Mouse (Mus musculus) lung, adult 18-20 months (tissue): Measurements from ENCODE around the gene Dync2h1.
"Not testable (repeated sequence)": the region's sequence is repeated elsewhere in the genome, so short reads cannot be mapped to it uniquely, and the experiment has no call there.

Experiments
- DNase-seq, 2 experiments: peaks; one replicate each; pipeline ENCODE4 v3.0.0; 2022; ENCODE audit warnings: mixed read lengths in 2 of 2

Dync2h1 gene

GRCm38 (mm10) chr9:7184172-7184896 is at the start of gene Dync2h1, which contains the start of gene Dcun1d5:
Dync2h1 (minus strand) TSS chr9:7184446.
Dcun1d5 (plus strand) TSS chr9:7184520.
- DNase-seq = peak; percentile 95 to 96

GRCm38 (mm10) chr9:7221460-7221859 is 37.2 kb upstream of the Dync2h1 start:
- DNase-seq = no peak

DNA sequence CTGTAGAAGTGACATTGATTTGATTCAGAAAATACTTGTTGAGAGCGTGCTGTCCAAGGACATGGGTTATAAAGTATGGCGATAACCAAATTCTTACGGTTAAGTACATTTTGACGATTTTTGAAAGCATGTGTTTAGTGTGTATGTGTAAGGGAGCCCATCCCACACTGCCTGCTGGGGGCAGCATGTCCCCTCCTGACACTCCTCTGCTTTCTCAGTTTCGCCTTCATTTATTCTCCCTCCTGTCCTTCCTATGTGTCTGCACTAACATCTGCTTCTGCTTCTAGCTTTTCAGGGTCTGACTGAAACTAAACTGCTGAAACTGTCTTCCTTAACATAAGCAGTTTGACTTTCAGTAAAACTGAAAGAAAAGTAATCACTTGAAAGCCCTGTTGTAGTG is 36.8 kb upstream of the Dync2h1 start:
- no peak for DNase-seq

GRCm38 (mm10) chr9:7216240-7216639 is 32.0 kb upstream of the Dync2h1 start:
- no peak for DNase-seq

GRCm38 (mm10) chr9:7190694-7191093 is 6.4 kb upstream of the Dync2h1 start:
- DNase-seq = not testable (repeated sequence)

- peak in 1 of 2 experiments; percentile 29 for DNase-seq
These were observed 648 bp upstream of the Dync2h1 start for GRCm38 (mm10) chr9:7184897-7185291.

- peak; percentile 84 to 88 for DNase-seq
These were observed 7.3 kb downstream of the Dync2h1 start for GRCm38 (mm10) chr9:7176618-7177610.

- no peak for DNase-seq
These were observed 10.5 kb downstream of the Dync2h1 start for GRCm38 (mm10) chr9:7173756-7174155.

DNA sequence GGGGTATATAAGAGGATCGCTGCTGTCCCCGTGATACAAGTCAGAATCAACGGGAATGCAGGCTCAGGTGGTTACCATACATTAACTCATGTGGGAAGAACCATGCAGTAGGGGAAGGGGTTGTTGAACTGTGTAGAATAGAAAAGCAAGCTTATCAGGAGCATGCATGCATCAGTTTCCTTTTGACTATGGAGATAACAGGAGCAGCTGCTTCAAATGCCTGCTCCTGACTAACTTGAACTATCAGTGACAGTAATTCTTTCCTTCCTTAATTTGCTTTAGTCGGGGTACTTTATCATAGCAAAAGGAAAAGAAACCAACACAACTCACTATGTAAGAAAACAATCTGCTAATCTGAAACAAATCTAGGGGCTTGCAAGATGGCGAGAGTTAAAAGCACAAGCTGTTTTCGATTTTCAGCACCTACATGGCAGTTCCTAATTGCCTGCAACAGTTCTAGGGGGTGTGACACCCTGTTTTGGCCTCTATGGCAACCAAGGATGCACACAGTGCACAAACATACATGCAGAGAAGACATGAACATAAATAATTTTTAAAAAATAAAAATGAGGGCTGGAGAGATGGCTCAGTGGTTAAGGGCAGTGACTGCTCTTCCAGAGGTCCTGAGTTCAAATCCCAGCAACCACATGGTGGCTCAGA is 16.8 kb downstream of the Dync2h1 start:
- no peak for DNase-seq

DNA sequence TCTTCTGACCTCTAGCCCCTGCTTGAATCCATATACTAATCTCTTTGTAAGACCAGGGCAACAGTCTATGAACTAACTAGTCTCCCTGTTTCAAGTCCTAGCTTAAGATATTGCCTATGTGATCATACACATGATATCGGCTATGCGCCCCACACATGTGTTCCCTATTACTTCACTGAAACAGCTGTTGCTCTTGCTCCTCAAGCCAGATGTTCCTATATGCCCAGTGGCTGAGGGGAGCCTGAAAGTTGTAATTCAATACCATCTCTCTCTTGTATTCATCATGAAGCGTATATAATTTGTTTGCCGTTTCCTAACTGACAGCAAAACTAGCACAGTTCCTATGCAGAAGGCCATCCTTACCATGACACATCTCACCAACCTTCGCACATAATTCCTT is 23.6 kb downstream of the Dync2h1 start:
- DNase-seq = no peak

- no peak for DNase-seq
These were observed 24.5 kb downstream of the Dync2h1 start for GRCm38 (mm10) chr9:7159718-7160117.

- DNase-seq = no peak
These were observed 25.6 kb downstream of the Dync2h1 start for GRCm38 (mm10) chr9:7158605-7159004.

DNA sequence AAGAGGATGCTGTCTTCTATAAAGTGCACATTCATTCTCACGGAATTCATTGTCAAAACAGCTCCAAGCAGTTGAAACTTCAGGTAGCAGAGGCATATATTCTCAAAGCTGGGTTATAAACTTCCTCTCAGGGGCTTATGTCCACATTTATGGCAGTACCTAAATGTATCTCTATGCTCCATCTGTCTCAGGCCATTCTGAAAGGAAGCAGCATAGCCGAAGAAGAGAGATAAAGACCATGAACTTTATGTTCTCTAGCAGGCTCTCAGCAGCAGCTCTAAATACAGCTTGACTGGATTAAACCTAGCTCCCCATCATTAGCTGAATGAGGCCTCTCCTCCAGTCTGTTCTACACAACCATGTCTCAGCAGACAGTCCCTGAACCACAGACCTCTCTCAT is 29.9 kb downstream of the Dync2h1 start:
- DNase-seq = no peak

DNA sequence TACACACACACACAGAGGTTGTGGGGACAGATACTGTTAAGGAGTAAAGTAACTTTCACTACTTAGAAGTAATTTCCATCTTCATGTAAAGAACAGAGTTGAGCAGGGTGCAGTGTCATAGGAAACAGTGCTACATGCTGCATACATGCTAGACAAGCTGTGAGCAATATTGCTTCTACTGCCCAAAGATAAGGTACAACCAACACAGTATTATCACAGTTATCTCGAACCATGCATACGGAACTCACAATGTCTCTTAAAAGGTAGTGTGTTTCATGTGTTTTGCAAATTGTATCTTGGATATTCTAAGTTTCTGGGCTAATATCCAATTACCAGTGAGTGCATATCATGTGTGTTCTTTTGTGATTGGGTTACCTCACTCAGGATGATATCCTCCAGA is 61.4 kb downstream of the Dync2h1 start:
- no peak for DNase-seq

GRCm38 (mm10) chr9:7110166-7110565 is 74.1 kb downstream of the Dync2h1 start:
- DNase-seq = no peak

DNA sequence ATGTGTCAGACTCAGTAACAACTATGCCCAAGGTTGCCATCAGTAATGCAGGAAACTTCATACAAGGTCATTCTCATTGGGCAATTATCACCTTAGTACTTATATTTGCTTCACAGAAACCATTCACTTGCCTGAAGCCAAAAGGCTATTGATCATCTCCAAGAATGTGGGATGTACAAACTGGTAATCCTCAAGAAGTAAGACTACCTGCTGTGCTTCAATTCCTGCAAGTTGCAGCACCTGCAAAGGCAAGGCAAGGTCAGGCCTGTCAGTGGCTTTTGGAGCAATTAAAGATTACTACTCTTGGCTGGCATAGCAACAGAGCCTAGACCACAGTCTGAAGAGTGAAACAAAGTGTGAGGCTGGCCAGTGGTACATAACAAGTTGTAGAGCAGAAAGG is 82.9 kb downstream of the Dync2h1 start:
- no peak for DNase-seq

DNA sequence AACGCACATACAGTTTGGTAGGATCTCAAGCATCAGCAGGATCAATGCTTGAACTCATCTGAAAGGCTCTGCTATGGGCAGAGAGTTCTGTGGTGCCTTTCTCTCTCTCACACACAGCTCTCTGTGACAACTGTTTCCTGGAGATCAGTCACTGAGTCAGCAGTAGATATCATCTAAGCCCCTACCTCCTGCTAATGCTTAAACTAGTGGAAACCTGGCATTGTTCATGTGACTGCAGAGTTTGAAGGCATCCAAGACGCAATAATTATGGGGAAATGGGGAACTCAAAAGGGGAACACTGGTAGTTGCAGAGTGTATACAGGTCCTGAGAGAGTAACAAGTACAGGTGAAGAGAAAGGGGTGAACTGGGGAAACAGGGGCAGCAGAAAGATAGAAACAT is 109.6 kb downstream of the Dync2h1 start:
- DNase-seq = no peak

- DNase-seq = no peak
These were observed 113.4 kb downstream of the Dync2h1 start for GRCm38 (mm10) chr9:7070846-7071245.

- peak in 1 of 2 experiments; percentile 3 for DNase-seq
These were observed 133.7 kb downstream of the Dync2h1 start for GRCm38 (mm10) chr9:7050588-7050987.

GRCm38 (mm10) chr9:7042635-7043273 is 141.5 kb downstream of the Dync2h1 start:
- DNase-seq = no peak

- DNase-seq = no peak
These were observed 143.0 kb downstream of the Dync2h1 start for GRCm38 (mm10) chr9:7041231-7041630.

GRCm38 (mm10) chr9:7032553-7032952 is 151.7 kb downstream of the Dync2h1 start:
- DNase-seq = peak; percentile 1 to 4

DNA sequence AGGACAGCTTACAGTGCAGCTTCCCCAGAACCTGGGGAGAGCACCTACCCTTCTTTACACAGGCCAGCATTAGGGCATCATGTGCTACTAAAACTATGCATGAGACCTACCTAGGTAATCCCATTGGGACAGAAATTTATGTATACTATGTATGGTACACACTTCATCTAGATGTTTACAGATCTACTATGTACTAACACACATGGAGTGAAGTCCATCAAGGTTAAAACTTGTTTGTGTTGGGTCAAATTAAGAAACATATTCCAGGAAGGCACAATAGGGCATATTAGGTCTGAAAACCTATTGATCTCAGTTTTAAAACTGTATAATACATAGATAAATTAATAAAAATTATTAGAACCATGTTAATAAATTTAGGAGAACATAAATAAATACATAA is 168.6 kb downstream of the Dync2h1 start:
- no peak for DNase-seq
